Mouse (Mus musculus) limb, embryonic 15.5 days (tissue): ENCODE results near the gene Phox2a. TPM values are rescaled to one million over a fixed set of nuclear protein-coding genes. Genes with fewer than 3 reads are reported as not detected.

Experiments
- ATAC-seq: fragments of 200-750 bp; cut with Nextera tagmentation; 2 replicates; pipeline ENCODE4 v1.8.0; 2017; ENCODE audit warnings: low read depth, moderate TSS enrichment; ENCODE audit not compliant: insufficient number of reproducible peaks, low FRiP score, low TSS enrichment
- H3K27ac ChIP-seq: fragments of 300-500 bp; sonication (generic); 2 replicates; pipeline ENCODE4 v1.5.1; 2015; ENCODE audit warnings: moderate library complexity, mild to moderate bottlenecking, inconsistent platforms
- H3K27me3 ChIP-seq: fragments of 300-500 bp; sonication (generic); 2 replicates; pipeline ENCODE4 v1.6.1; 2015; ENCODE audit warnings: inconsistent platforms
- H3K36me3 ChIP-seq: fragments of 300-500 bp; sonication (generic); 2 replicates; pipeline ENCODE4 v1.6.1; 2015; ENCODE audit warnings: inconsistent platforms
- H3K4me1 ChIP-seq: fragments of 300-500 bp; sonication (generic); 2 replicates; pipeline ENCODE4 v1.6.1; 2015; ENCODE audit warnings: inconsistent platforms
- H3K4me2 ChIP-seq: fragments of 300-500 bp; sonication (generic); 2 replicates; pipeline ENCODE4 v1.6.1; 2015; ENCODE audit warnings: mild to moderate bottlenecking, inconsistent platforms
- H3K4me3 ChIP-seq: fragments of 300-500 bp; sonication (generic); 2 replicates; pipeline ENCODE4 v1.5.1; 2015; ENCODE audit warnings: mild to moderate bottlenecking, inconsistent platforms
- H3K9ac ChIP-seq: fragments of 300-500 bp; sonication (generic); 2 replicates; pipeline ENCODE4 v1.6.1; 2015; ENCODE audit warnings: inconsistent platforms
- H3K9me3 ChIP-seq: fragments of 300-500 bp; sonication (generic); 2 replicates; pipeline ENCODE4 v1.6.1; 2016; ENCODE audit warnings: inconsistent platforms
- WGBS: fragments of 180-500 bp; shearing (Covaris S2); methylation state at CpG from one replicate; pipeline ENCODE4 v1.1.7; 2015; 5-methylcytosine and 5-hydroxymethylcytosine counted together
- polyA plus RNA-seq: library from polyadenylated mRNA; unstranded; fragments of >200 nt; fragmentation: Nextera tagmentation; extraction: Ambion mirVana; gene quantifications from 2 replicates; pipeline ENCODE4 v1.2.1, GENCODE M21; 2015

Phox2a gene
- polyA plus RNA-seq, 1 experiment from 2014 or later = 0.23 TPM

GRCm38 (mm10) chr7:101870629-101871028 is 52.5 kb downstream of the Phox2a start, which contains the start of gene Folr1:
Gene Folr1 (minus strand): TSS chr7:101870788.
- Histone ChIP-seq H3K9ac (no peak within 1 kb of the TSS), H3K4me3 (no peak within 1 kb of the TSS), H3K27ac (no peak within 1 kb of the TSS), H3K4me1 (no peaks in the 10 kb centered on the region), H3K36me3 (no peaks in the 10 kb centered on the region), H3K9me3 (no peaks in the 10 kb centered on the region), H3K27me3 (no peaks in the 10 kb centered on the region), H3K4me2 (no peak within 1 kb of the TSS)
- WGBS = 42% methylated on average over 2 of the region's 2 CpGs
- ATAC-seq = no peak

DNA sequence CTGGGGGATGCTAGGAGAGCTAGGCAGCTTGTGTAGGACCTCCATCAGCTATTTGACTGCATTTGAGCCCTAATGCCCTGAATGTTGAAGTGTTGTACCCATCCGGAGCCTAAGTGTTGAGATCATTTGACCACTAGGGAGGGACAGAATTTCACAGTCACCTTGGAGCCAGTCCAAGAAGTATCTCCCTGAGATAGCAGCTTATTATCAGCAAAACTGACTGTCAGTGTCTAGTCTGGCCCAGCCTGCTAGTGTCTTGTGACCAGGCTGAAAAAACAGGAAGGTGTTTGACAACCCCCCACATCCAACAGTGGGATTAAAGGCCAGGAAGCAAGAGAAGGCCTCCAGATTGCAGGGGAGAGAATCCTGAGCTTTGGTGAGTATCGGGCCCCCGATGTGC is 53.2 kb downstream of the Phox2a start:
- Histone ChIP-seq H3K4me2 (no peak overlapping the region), H3K4me1 (no peaks in the 10 kb centered on the region), H3K36me3 (no peaks in the 10 kb centered on the region), H3K4me3 (no peak overlapping the region), H3K27me3 (no peaks in the 10 kb centered on the region), H3K9ac (no peak overlapping the region), H3K27ac (no peak overlapping the region), H3K9me3 (no peaks in the 10 kb centered on the region)
- WGBS = 83% methylated on average over 3 of the region's 3 CpGs
- no peak for ATAC-seq

Other genes starting within 250 kb of the Phox2a start
- gene Art2b, start 232.7 kb upstream of the Phox2a start, polyA plus RNA-seq = not detected in 2 replicates
- 54.8 and 58.9 TPM in 2 replicates for gene Clpb, start 154.7 kb upstream of the Phox2a start, polyA plus RNA-seq
- 49.4 and 56.6 TPM in 2 replicates for gene Inppl1, start 19.9 kb downstream of the Phox2a start, polyA plus RNA-seq
- 3.8 and 5.6 TPM in 2 replicates for gene Folr2, start 38.9 kb downstream of the Phox2a start, polyA plus RNA-seq
- 54.5 and 56.5 TPM in 2 replicates for gene Anapc15, start 45.4 kb downstream of the Phox2a start, polyA plus RNA-seq
- gene Folr1, start 52.5 kb downstream of the Phox2a start, polyA plus RNA-seq = 0.61 and 0.65 TPM in 2 replicates
- 166 and 174 TPM in 2 replicates for gene Lamtor1, start 87.6 kb downstream of the Phox2a start, polyA plus RNA-seq
- gene Tomt, start 88.0 kb downstream of the Phox2a start, polyA plus RNA-seq = 0.23 and 0.25 TPM in 2 replicates
- 8.8 and 11.5 TPM in 2 replicates for gene Lrrc51, start 115.6 kb downstream of the Phox2a start, polyA plus RNA-seq
- gene Numa1, start 115.8 kb downstream of the Phox2a start, polyA plus RNA-seq = 66.2 and 72.9 TPM in 2 replicates
- gene Il18bp, start 200.4 kb downstream of the Phox2a start, polyA plus RNA-seq = 1.9 and 2.4 TPM in 2 replicates
- 30.8 and 32.8 TPM in 2 replicates for gene Rnf121, start 247.2 kb downstream of the Phox2a start, polyA plus RNA-seq
- 30.6 and 32.3 TPM in 2 replicates for gene Xndc1, start 247.2 kb downstream of the Phox2a start, polyA plus RNA-seq
- gene Xntrpc, start 247.4 kb downstream of the Phox2a start, polyA plus RNA-seq = 1.5 and 1.6 TPM in 2 replicates